Comparison of ENCODE assay signal across 18 mouse cellular contexts in the genomic region with DNA sequence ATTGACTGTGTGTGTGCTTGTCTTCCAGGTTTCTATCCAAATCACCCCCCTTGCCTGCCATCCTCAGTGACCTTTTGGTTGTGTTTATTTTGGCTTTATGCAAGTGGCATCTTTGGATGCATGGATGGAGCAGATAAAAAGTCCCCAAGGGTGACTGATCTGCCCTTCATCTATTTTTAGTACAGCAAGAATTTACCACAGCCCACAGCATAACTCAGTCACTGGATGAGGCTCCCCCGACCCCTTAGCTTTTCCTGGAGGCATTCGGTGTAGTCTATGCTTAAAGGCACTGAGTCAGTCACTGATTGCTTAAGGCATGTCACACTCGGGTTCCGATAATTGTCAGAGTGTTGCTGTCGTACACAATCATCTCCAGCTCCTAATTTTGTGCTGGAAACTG.
DNase-seq lines count a peak whose midpoint lies in the region; ATAC-seq lines count a peak whose summit lies in the region.
"Had no signal": no experiment of that assay in that cellular context is flagged by ENCODE, and none has a peak within 500 bp of the region (broad histone marks: within the 10 kb centered on the region; RNA-seq: fewer than 3 reads in every experiment).

No protein-coding gene starts in this region.

- peak overlapping the region; percentile 22 for H3K4me2 ChIP-seq in heart, embryonic 14.5 days (ENCODE audit: low read length)
- H3K4me2 ChIP-seq: embryonic facial prominence, embryonic 15.5 days; liver, embryonic 11.5 days; midbrain, embryonic 12.5 days; neural tube, embryonic 15.5 days had no signal

- peak overlapping the region; percentile 87 to 88 for H3K27ac ChIP-seq in heart, embryonic 14.5 days (replicated peaks in 1 of 2; ENCODE audit: control insufficient read depth in 1 of 2, insufficient read depth in 1 of 2, low read depth in 2 of 2, low read length in 2 of 2)
- H3K27ac ChIP-seq: embryonic facial prominence, embryonic 15.5 days; forebrain, embryonic 10.5 days; kidney, postnatal 0 days; midbrain, embryonic 12.5 days; neural tube, embryonic 15.5 days; stomach, postnatal 0 days had no signal

- H3K9ac ChIP-seq in heart, embryonic 14.5 days (ENCODE audit: low read length), result no peak overlapping the region
- H3K9ac ChIP-seq: embryonic facial prominence, embryonic 15.5 days; midbrain, embryonic 12.5 days; neural tube, embryonic 15.5 days had no signal

- no peaks in the 10 kb centered on the region for H3K27me3 ChIP-seq in heart, embryonic 14.5 days (ENCODE audit: control insufficient read depth, insufficient read depth, low read length)
- no peaks in the 10 kb centered on the region for H3K27me3 ChIP-seq in megakaryocyte, embryonic 14.5 days (replicated peaks)
- H3K27me3 ChIP-seq: CH12.LX; embryonic facial prominence, embryonic 15.5 days; midbrain, embryonic 12.5 days; neural tube, embryonic 15.5 days had no signal

- WGBS in heart, embryonic 14.5 days, result 21% methylated on average over 5 of the region's 5 CpGs

- peak; percentile 49 for DNase-seq in adrenal gland, adult 2 months
- DNase-seq in adrenal gland, postnatal 25 days, result no peak
- DNase-seq in heart, postnatal 14 days, result no peak
- no peak for DNase-seq in kidney, adult 11 months
- DNase-seq: cerebellum, postnatal 10 days; kidney, adult 18-20 months had no signal

- H3K4me3 ChIP-seq in heart, embryonic 14.5 days (ENCODE audit: control insufficient read depth in 1 of 2, insufficient read depth in 1 of 2, low read depth in 1 of 2, low read length in 2 of 2), result no peak overlapping the region
- peak overlapping the region; percentile 82 for H3K4me3 ChIP-seq in megakaryocyte, embryonic 14.5 days (replicated peaks)
- H3K4me3 ChIP-seq: embryonic facial prominence, embryonic 15.5 days; forebrain, embryonic 10.5 days; midbrain, embryonic 12.5 days; neural tube, embryonic 15.5 days had no signal

- no peaks in the 10 kb centered on the region for H3K36me3 ChIP-seq in heart, embryonic 14.5 days (ENCODE audit: control insufficient read depth, insufficient read depth, low read length)
- H3K36me3 ChIP-seq in megakaryocyte, embryonic 14.5 days (replicated peaks; ENCODE audit: low read length), result peaks cover 29% of the 10 kb centered on the region
- H3K36me3 ChIP-seq: embryonic facial prominence, embryonic 15.5 days; forebrain, embryonic 10.5 days; midbrain, embryonic 12.5 days; neural tube, embryonic 15.5 days had no signal

- peak; percentile 36; the same call in 1 of the 2 replicates for ATAC-seq in heart, embryonic 14.5 days (ENCODE audit: insufficient number of reproducible peaks, insufficient read depth, low FRiP score, low read depth)
- ATAC-seq in megakaryocyte, adult 5-6 weeks (ENCODE audit: poor library complexity, severe bottlenecking), result no peak
- ATAC-seq in monocyte, adult 5-6 weeks (replicated peaks; ENCODE audit: insufficient number of reproducible peaks, low FRiP score, low TSS enrichment, poor library complexity, severe bottlenecking), result 0 out of 2 replicates have a peak, but pooled peaks have one; percentile 37

- H3K4me1 ChIP-seq in heart, embryonic 14.5 days (ENCODE audit: control insufficient read depth in 2 of 2, insufficient read depth in 2 of 2, low read length in 2 of 2), result peaks cover 13 to 21% of the 10 kb centered on the region in 2 experiments
- peaks cover 65% of the 10 kb centered on the region for H3K4me1 ChIP-seq in megakaryocyte, embryonic 14.5 days
- H3K4me1 ChIP-seq: embryonic facial prominence, embryonic 15.5 days; forebrain, embryonic 10.5 days; midbrain, embryonic 12.5 days had no signal

- H3K9me3 ChIP-seq in heart, embryonic 14.5 days (ENCODE audit: control insufficient read depth, low read length), result no peaks in the 10 kb centered on the region
- H3K9me3 ChIP-seq in megakaryocyte, embryonic 14.5 days, result peaks cover 19% of the 10 kb centered on the region
- H3K9me3 ChIP-seq: embryonic facial prominence, embryonic 15.5 days; forebrain, embryonic 10.5 days; midbrain, embryonic 12.5 days; neural tube, embryonic 15.5 days had no signal

- intact Hi-C loops in heart, postnatal 14 days (cut with DNase I), result loop anchor here (5.0 kb wide), 2 partner anchors 59 to 119 kb away; no protein-coding TSS in a partner anchor
